Mouse (Mus musculus) hindbrain, embryonic 12.5 days (tissue): Measurements from ENCODE around the gene Sirpb1c. TPM values are rescaled to one million over a fixed set of nuclear protein-coding genes. Genes with fewer than 3 reads are reported as not detected.
"Not testable (repeated sequence)": the region's sequence is repeated elsewhere in the genome, so short reads cannot be mapped to it uniquely, and the experiment has no call there.

Source experiments
- ATAC-seq: fragments of 200-750 bp; cut with Nextera tagmentation; 2 replicates; pipeline ENCODE4 v1.8.0; 2017; ENCODE audit warnings: moderate TSS enrichment; ENCODE audit not compliant: low FRiP score
- H3K27ac ChIP-seq: fragments of 300-500 bp; sonication (generic); 2 replicates; pipeline ENCODE4 v1.5.1; 2016; ENCODE audit warnings: mild to moderate bottlenecking
- H3K27me3 ChIP-seq: fragments of 300-500 bp; sonication (generic); 2 replicates; pipeline ENCODE4 v1.6.1; 2016; ENCODE audit warnings: mild to moderate bottlenecking
- H3K36me3 ChIP-seq: fragments of 300-500 bp; sonication (generic); 2 replicates; pipeline ENCODE4 v1.6.1; 2016; ENCODE audit warnings: mild to moderate bottlenecking
- H3K4me1 ChIP-seq: fragments of 300-500 bp; sonication (generic); 2 replicates; pipeline ENCODE4 v1.6.1; 2016
- H3K4me2 ChIP-seq: fragments of 300-500 bp; sonication (generic); replicated peaks from 2 replicates; pipeline ENCODE4 v1.6.1; 2016; ENCODE audit warnings: mild to moderate bottlenecking
- H3K4me3 ChIP-seq: fragments of 300-500 bp; sonication (generic); 2 replicates; pipeline ENCODE4 v1.5.1; 2016; ENCODE audit warnings: mild to moderate bottlenecking
- H3K9ac ChIP-seq: fragments of 300-500 bp; sonication (generic); 2 replicates; pipeline ENCODE4 v1.6.1; 2016; ENCODE audit warnings: mild to moderate bottlenecking, moderate library complexity
- H3K9me3 ChIP-seq: fragments of 300-500 bp; sonication (generic); replicated peaks from 2 replicates; pipeline ENCODE4 v1.6.1; 2016; ENCODE audit warnings: mild to moderate bottlenecking
- WGBS: fragments of 180-500 bp; shearing (Covaris S2); methylation state at CpG from one replicate; pipeline ENCODE4 v1.1.7; 2016; 5-methylcytosine and 5-hydroxymethylcytosine counted together
- polyA plus RNA-seq: library from polyadenylated mRNA; unstranded; fragments of >200 nt; fragmentation: Nextera tagmentation; extraction: Ambion mirVana; gene quantifications from 2 replicates; pipeline ENCODE4 v1.2.1, GENCODE M21; 2016

The Sirpb1c gene
- not detected in 2 replicates for polyA plus RNA-seq

GRCm38 (mm10) chr3:15848280-15848679 is at the start of gene Sirpb1c:
TSS of gene Sirpb1c (minus strand) at chr3:15848528.
- H3K4me3 ChIP-seq, H3K27me3 ChIP-seq, H3K36me3 ChIP-seq, ATAC-seq, H3K4me2 ChIP-seq, H3K9ac ChIP-seq, H3K9me3 ChIP-seq, H3K4me1 ChIP-seq, H3K27ac ChIP-seq: not testable (repeated sequence)
- WGBS, result 88% methylated on average over 1 of the region's 1 CpGs

DNA sequence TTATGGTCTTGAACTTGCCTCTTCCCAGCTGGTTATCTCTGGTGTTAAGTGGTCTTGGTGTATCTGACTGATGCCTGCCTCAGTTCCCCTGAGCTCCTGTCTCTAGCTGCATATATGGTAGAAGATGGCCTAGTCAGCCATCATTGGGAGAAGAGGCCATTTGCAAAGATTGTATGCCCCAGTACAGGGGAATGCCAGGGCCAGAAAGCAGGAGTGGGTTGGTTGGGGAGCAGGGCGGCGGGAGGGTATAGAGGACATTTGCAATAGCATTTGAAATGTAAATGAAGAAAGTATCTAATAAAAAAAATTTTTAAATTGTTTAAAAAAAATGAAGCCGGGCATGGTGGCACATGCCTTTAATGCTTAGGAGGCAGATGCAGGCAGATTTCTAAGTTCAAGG is 38.1 kb upstream of the Sirpb1c start:
- Histone ChIP-seq H3K9ac (no peak overlapping the region), H3K4me1 (no peaks in the 10 kb centered on the region), H3K27ac (no peak overlapping the region), H3K4me3 (no peak overlapping the region), H3K9me3 (no peaks in the 10 kb centered on the region), H3K4me2 (no peak overlapping the region), H3K36me3 (no peaks in the 10 kb centered on the region), H3K27me3 (no peaks in the 10 kb centered on the region)
- 90% methylated on average over 3 of the region's 3 CpGs for WGBS
- ATAC-seq, result no peak

DNA sequence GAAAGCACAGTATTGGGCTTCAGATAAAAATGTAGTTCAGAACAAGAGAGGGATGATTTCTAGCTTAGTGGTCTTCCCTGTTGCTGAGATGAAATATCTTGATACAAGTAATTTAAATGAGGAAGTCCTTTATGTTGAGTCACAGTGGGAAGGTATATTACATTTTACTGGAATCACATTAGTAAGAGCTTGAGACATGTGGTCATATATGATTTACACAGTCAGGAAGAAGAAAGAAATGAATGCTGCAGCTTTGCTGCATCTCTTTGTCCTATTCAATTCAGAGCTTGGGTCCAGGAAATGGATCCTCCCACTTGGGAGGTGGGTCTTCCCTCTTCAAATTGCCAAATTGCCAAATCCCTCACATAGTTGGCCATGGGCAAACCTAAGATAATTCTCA is 7.4 kb upstream of the Sirpb1c start:
- not testable (repeated sequence) for ATAC-seq, H3K4me2 ChIP-seq, H3K9ac ChIP-seq, H3K4me1 ChIP-seq, H3K4me3 ChIP-seq, H3K27ac ChIP-seq, H3K27me3 ChIP-seq, H3K9me3 ChIP-seq, H3K36me3 ChIP-seq

DNA sequence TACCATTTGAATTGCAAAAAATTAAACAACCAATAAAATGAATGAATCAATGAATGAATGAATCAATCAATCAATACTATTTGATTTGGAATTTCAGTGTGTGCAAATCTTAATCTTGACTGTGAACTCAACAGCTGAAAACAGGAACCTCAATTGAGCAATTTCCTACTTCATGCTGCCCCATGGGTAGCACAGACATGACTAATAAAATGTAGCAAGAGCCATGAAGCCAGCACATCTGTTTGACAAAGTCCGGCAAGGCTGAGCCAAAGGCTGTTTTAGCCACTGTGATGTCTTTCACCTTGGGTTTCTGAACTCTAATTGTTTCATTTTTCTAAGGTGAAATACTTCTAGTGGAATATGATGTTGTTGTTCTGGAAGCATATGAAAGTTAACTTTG is 1.6 kb upstream of the Sirpb1c start:
- no peaks in the 10 kb centered on the region for H3K36me3 ChIP-seq
- ATAC-seq, result no peak

DNA sequence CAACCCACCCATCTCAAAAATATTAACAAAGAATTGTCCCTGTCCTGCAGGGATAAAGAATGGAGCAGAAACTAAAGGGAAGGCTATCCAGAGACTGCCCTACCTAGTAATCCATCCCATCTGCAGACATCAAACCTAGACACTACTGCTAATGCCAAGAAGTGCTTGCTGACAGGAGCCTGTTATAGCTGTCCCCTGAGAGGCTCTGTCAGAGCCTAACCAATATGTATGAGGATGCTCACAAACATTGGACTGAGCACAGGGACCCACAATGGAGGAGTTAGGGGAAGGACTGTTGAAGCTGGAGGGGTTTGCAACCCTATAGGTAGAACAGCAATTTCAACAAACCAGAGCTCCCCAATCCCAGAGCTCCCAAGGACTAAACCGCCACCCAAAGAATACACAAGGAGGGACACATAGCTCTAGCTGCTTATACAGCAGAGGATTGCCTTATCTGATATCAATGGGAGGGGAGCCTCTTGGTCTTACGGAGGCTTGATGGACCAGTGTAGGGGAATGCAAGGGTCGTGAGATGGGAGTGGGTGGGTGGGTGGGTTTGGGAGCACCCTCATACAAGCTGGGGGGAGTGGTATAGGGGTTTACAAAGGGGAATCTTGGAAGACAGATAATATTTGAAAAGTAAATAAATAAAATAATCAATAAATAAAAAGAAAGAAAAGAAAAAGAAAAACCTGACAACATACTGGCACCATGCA is 838 bp downstream of the Sirpb1c start:
- no peak overlapping the region for H3K27ac ChIP-seq
- no peaks in the 10 kb centered on the region for H3K4me1 ChIP-seq
- H3K9me3 ChIP-seq, result 0 out of 2 replicates have a peak, but pooled peaks cover 6% of the 10 kb centered on the region
- H3K4me2 ChIP-seq, result no peak overlapping the region
- H3K4me3 ChIP-seq, result no peak overlapping the region
- 83% methylated on average over 3 of the region's 3 CpGs for WGBS
- peak; percentile 19; the same call in 1 of the 2 replicates for ATAC-seq
- H3K9ac ChIP-seq, result no peak overlapping the region
- H3K36me3 ChIP-seq, result no peaks in the 10 kb centered on the region
- H3K27me3 ChIP-seq, result no peaks in the 10 kb centered on the region

More for the DNA sequence above, 1.6 kb upstream of the Sirpb1c start:
- WGBS, result 98% methylated on average over 1 of the region's 1 CpGs
- Histone ChIP-seq H3K4me3 (no peak overlapping the region), H3K27me3 (no peaks in the 10 kb centered on the region), H3K9ac (no peak overlapping the region), H3K9me3 (0 out of 2 replicates have a peak, but pooled peaks cover 6% of the 10 kb centered on the region), H3K4me1 (no peaks in the 10 kb centered on the region), H3K4me2 (no peak overlapping the region), H3K27ac (no peak overlapping the region)

DNA sequence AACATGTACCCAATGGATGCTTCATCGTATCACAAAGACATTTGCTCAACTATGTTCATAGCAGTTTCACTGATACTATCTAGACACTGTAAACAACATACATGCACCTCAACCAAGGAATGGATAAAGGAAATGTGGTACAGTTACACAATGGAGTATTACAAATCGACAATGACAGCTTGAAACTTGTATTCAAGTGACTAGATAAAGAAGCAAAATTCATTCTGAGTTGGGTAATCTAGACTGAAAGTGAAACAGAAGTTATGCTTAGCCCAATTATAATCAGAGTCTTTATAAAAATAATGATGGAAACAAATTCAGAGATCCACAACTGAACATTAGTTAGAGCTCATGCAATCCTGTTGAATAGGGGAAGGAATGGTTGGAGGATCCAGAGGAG is 74.7 kb downstream of the Sirpb1c start:
- H3K4me3 ChIP-seq, H3K9ac ChIP-seq, H3K9me3 ChIP-seq, H3K27me3 ChIP-seq, H3K36me3 ChIP-seq, H3K4me2 ChIP-seq, H3K4me1 ChIP-seq, H3K27ac ChIP-seq, ATAC-seq: not testable (repeated sequence)
- 71% methylated on average over 2 of the region's 2 CpGs for WGBS

Other genes with a start within 250 kb of the Sirpb1c start
- gene Gm5150, start 157.9 kb upstream of the Sirpb1c start, polyA plus RNA-seq, result not detected in 2 replicates